Mouse (Mus musculus) adrenal gland, adult 2 months (tissue): ENCODE data around the gene Samd5. TPM values are rescaled to one million over a fixed set of nuclear protein-coding genes. Genes with fewer than 3 reads are reported as not detected.

ENCODE experiments used
- DNase-seq: peaks from one replicate; pipeline ENCODE4 v3.0.0; 2021
- long read RNA-seq: library from polyadenylated mRNA; stranded (forward); transcript quantifications from one replicate; pipeline ENCODE4 v2.0.0, GENCODE M21; 2021
- polyA plus RNA-seq: library from polyadenylated mRNA; depleted of rRNA; stranded (reverse); fragments of >200 nt; gene quantifications from 2 replicates; pipeline ENCODE4 v1.2.3, GENCODE M21; 2012; rRNA removed
- total RNA-seq, 2 experiments: library from RNA; stranded (reverse); gene quantifications; 2 replicates each; pipeline ENCODE4 v1.2.3; 2021

Samd5 gene
- total RNA-seq (1 to 10 TPM; 4.9 to 7.6 TPM), polyA plus RNA-seq (2.3 and 5.0 TPM in 2 replicates)
- long read RNA-seq: 0 reads

- DNase-seq: peak; percentile 88
Observed at GRCm38 (mm10) chr10:9674561-9675521, at the start of gene Samd5. Gene Samd5 (minus strand): TSS chr10:9675208.

GRCm38 (mm10) chr10:9722519-9723303, 47.7 kb upstream of the Samd5 start:
- DNase-seq: no peak

GRCm38 (mm10) chr10:9720027-9720426, 45.0 kb upstream of the Samd5 start:
- no peak for DNase-seq

GRCm38 (mm10) chr10:9718086-9718485, 43.1 kb upstream of the Samd5 start:
- DNase-seq: no peak

- no peak for DNase-seq
Observed at GRCm38 (mm10) chr10:9704956-9705355, 29.9 kb upstream of the Samd5 start.

- peak; percentile 12 for DNase-seq
Observed at GRCm38 (mm10) chr10:9699071-9699761, 24.2 kb upstream of the Samd5 start.

- DNase-seq: peak; percentile 26
Observed at GRCm38 (mm10) chr10:9698141-9698540, 23.1 kb upstream of the Samd5 start.

GRCm38 (mm10) chr10:9696543-9697141, 21.6 kb upstream of the Samd5 start:
- DNase-seq: no peak

GRCm38 (mm10) chr10:9693990-9694699, 19.1 kb upstream of the Samd5 start:
- DNase-seq: no peak

GRCm38 (mm10) chr10:9680928-9681327, 5.9 kb upstream of the Samd5 start:
- DNase-seq: no peak

GRCm38 (mm10) chr10:9679911-9680310, 4.9 kb upstream of the Samd5 start:
- no peak for DNase-seq

GRCm38 (mm10) chr10:9678071-9678470, 3.1 kb upstream of the Samd5 start:
- no peak for DNase-seq

- peak; percentile 76 for DNase-seq
Observed at GRCm38 (mm10) chr10:9676886-9677285, 1.9 kb upstream of the Samd5 start.

- DNase-seq: no peak
Observed at GRCm38 (mm10) chr10:9676418-9676786, 1.4 kb upstream of the Samd5 start.

GRCm38 (mm10) chr10:9675550-9676417, 776 bp upstream of the Samd5 start:
- no peak for DNase-seq

GRCm38 (mm10) chr10:9673276-9673675, 1.7 kb downstream of the Samd5 start:
- no peak for DNase-seq

- DNase-seq: no peak
Observed at GRCm38 (mm10) chr10:9672751-9673150, 2.3 kb downstream of the Samd5 start.

- no peak for DNase-seq
Observed at GRCm38 (mm10) chr10:9670351-9670750, 4.7 kb downstream of the Samd5 start.

- DNase-seq: peak; percentile 51
Observed at GRCm38 (mm10) chr10:9668791-9669190, 6.2 kb downstream of the Samd5 start.

- no peak for DNase-seq
Observed at GRCm38 (mm10) chr10:9652946-9653345, 22.1 kb downstream of the Samd5 start.
